Mouse (Mus musculus) limb, embryonic 12.5 days (tissue): ENCODE measurements around the gene Naaladl1. TPM values are rescaled to one million over a fixed set of nuclear protein-coding genes. Genes with fewer than 3 reads are reported as not detected.
A peak's percentile ranks its signal among the peaks of the same experiment; 100 is the strongest.

Experiments used
- ATAC-seq: fragments of 200-750 bp; cut with Nextera tagmentation; 2 replicates; pipeline ENCODE4 v1.8.0; 2017; ENCODE audit warnings: low read depth, moderate TSS enrichment; ENCODE audit not compliant: insufficient number of reproducible peaks, insufficient read depth, low FRiP score, low TSS enrichment
- H3K27ac ChIP-seq: fragments of 300-500 bp; sonication (generic); 2 replicates; pipeline ENCODE4 v1.5.1; 2016; ENCODE audit warnings: mild to moderate bottlenecking, moderate library complexity
- H3K27me3 ChIP-seq: fragments of 300-500 bp; sonication (generic); 2 replicates; pipeline ENCODE4 v1.6.1; 2016; ENCODE audit warnings: mild to moderate bottlenecking, moderate library complexity
- H3K36me3 ChIP-seq: fragments of 300-500 bp; sonication (generic); 2 replicates; pipeline ENCODE4 v1.6.1; 2016; ENCODE audit warnings: mild to moderate bottlenecking, moderate library complexity
- H3K4me1 ChIP-seq: fragments of 300-500 bp; sonication (generic); replicated peaks from 2 replicates; pipeline ENCODE4 v1.6.1; 2016
- H3K4me2 ChIP-seq: fragments of 300-500 bp; sonication (generic); 2 replicates; pipeline ENCODE4 v1.6.1; 2016; ENCODE audit warnings: mild to moderate bottlenecking, moderate library complexity
- H3K4me3 ChIP-seq: fragments of 300-500 bp; sonication (generic); replicated peaks from 2 replicates; pipeline ENCODE4 v1.5.1; 2016; ENCODE audit warnings: mild to moderate bottlenecking
- H3K9ac ChIP-seq: fragments of 300-500 bp; sonication (generic); replicated peaks from 2 replicates; pipeline ENCODE4 v1.6.1; 2016; ENCODE audit warnings: mild to moderate bottlenecking, moderate library complexity
- H3K9me3 ChIP-seq: fragments of 300-500 bp; sonication (generic); 2 replicates; pipeline ENCODE4 v1.6.1; 2016; ENCODE audit warnings: mild to moderate bottlenecking, moderate library complexity
- WGBS: fragments of 180-500 bp; shearing (Covaris S2); methylation state at CpG from one replicate; pipeline ENCODE4 v1.1.7; 2016; 5-methylcytosine and 5-hydroxymethylcytosine counted together
- polyA plus RNA-seq: library from polyadenylated mRNA; unstranded; fragments of >200 nt; fragmentation: Nextera tagmentation; extraction: Ambion mirVana; gene quantifications from 2 replicates; pipeline ENCODE4 v1.2.1, GENCODE M21; 2016

Gene Naaladl1
- polyA plus RNA-seq, 1 experiment from 2014 or later = 0.71 TPM

- H3K9ac ChIP-seq = 0 out of 2 replicates have a peak overlapping the region, but pooled peaks have one; percentile 4
- no peaks in the 10 kb centered on the region for H3K4me1 ChIP-seq
- H3K9me3 ChIP-seq = no peaks in the 10 kb centered on the region
- H3K27me3 ChIP-seq = no peaks in the 10 kb centered on the region
- H3K4me2 ChIP-seq = no peak overlapping the region
- ATAC-seq = no peak
- no peak overlapping the region for H3K27ac ChIP-seq
- WGBS = 72% methylated on average over 10 of the region's 10 CpGs
- H3K4me3 ChIP-seq = no peak overlapping the region
- no peaks in the 10 kb centered on the region for H3K36me3 ChIP-seq
These were observed 58.4 kb downstream of the Naaladl1 start for GRCm38 (mm10) chr19:6163872-6164547.

Other genes starting within 250 kb of the Naaladl1 start
- gene Frmd8, start 230.5 kb upstream of the Naaladl1 start, polyA plus RNA-seq = 37.2 and 41.4 TPM in 2 replicates
- gene Slc25a45, start 228.0 kb upstream of the Naaladl1 start, polyA plus RNA-seq = 1.2 and 2.1 TPM in 2 replicates
- 5.5 and 6.6 TPM in 2 replicates for gene Tigd3, start 211.6 kb upstream of the Naaladl1 start, polyA plus RNA-seq
- 192 and 199 TPM in 2 replicates for gene Dpf2, start 192.8 kb upstream of the Naaladl1 start, polyA plus RNA-seq
- gene Cdc42ep2, start 181.0 kb upstream of the Naaladl1 start, polyA plus RNA-seq = 2.7 and 3.0 TPM in 2 replicates
- 91.5 and 91.9 TPM in 2 replicates for gene Pola2, start 141.6 kb upstream of the Naaladl1 start, polyA plus RNA-seq
- gene Slc22a20, start 119.6 kb upstream of the Naaladl1 start, polyA plus RNA-seq = not detected in 2 replicates
- 7.0 and 7.7 TPM in 2 replicates for gene Capn1, start 89.9 kb upstream of the Naaladl1 start, polyA plus RNA-seq
- gene Syvn1, start 59.2 kb upstream of the Naaladl1 start, polyA plus RNA-seq = 25.1 and 28.0 TPM in 2 replicates
- 76.7 and 79.1 TPM in 2 replicates for gene Mrpl49, start 48.0 kb upstream of the Naaladl1 start, polyA plus RNA-seq
- gene Fau, start 47.9 kb upstream of the Naaladl1 start, polyA plus RNA-seq = 775 and 779 TPM in 2 replicates
- 33.1 and 39.0 TPM in 2 replicates for gene Znhit2, start 44.6 kb upstream of the Naaladl1 start, polyA plus RNA-seq
- 24.4 and 26.3 TPM in 2 replicates for gene Tm7sf2, start 37.4 kb upstream of the Naaladl1 start, polyA plus RNA-seq
- 67.7 and 72.7 TPM in 2 replicates for gene Vps51, start 28.6 kb upstream of the Naaladl1 start, polyA plus RNA-seq
- not detected in 2 replicates for gene Tmem262, start 25.7 kb upstream of the Naaladl1 start, polyA plus RNA-seq
- gene Gm28374, start 23.5 kb upstream of the Naaladl1 start, polyA plus RNA-seq = 2.7 and 4.1 TPM in 2 replicates
- 71.5 and 75.6 TPM in 2 replicates for gene Zfpl1, start 20.8 kb upstream of the Naaladl1 start, polyA plus RNA-seq
- gene Cdca5, start 20.8 kb upstream of the Naaladl1 start, polyA plus RNA-seq = 45.1 and 49.7 TPM in 2 replicates
- gene AC131692.1, start 11.4 kb upstream of the Naaladl1 start, polyA plus RNA-seq = 0.56 and 0.82 TPM in 2 replicates
- gene Sac3d1, start 12.9 kb downstream of the Naaladl1 start, polyA plus RNA-seq = 55.0 and 58.8 TPM in 2 replicates
- gene Snx15, start 22.5 kb downstream of the Naaladl1 start, polyA plus RNA-seq = 33.1 and 33.2 TPM in 2 replicates
- not detected in 2 replicates for gene Batf2, start 35.2 kb downstream of the Naaladl1 start, polyA plus RNA-seq
- 78.2 and 83.4 TPM in 2 replicates for gene Arl2, start 35.8 kb downstream of the Naaladl1 start, polyA plus RNA-seq
- gene Majin, start 78.6 kb downstream of the Naaladl1 start, polyA plus RNA-seq = not detected in 2 replicates
- gene Gpha2, start 120.6 kb downstream of the Naaladl1 start, polyA plus RNA-seq = 2.0 and 2.4 TPM in 2 replicates
- gene Ppp2r5b, start 130.1 kb downstream of the Naaladl1 start, polyA plus RNA-seq = 22.7 and 23.7 TPM in 2 replicates
- gene Atg2a, start 135.9 kb downstream of the Naaladl1 start, polyA plus RNA-seq = 11.1 and 11.2 TPM in 2 replicates
- gene Ehd1, start 170.9 kb downstream of the Naaladl1 start, polyA plus RNA-seq = 71.5 and 71.6 TPM in 2 replicates
- gene Cdc42bpg, start 200.7 kb downstream of the Naaladl1 start, polyA plus RNA-seq = 0.69 and 0.96 TPM in 2 replicates
- 103 and 107 TPM in 2 replicates for gene Men1, start 229.2 kb downstream of the Naaladl1 start, polyA plus RNA-seq
- gene Map4k2, start 235.4 kb downstream of the Naaladl1 start, polyA plus RNA-seq = 13.5 and 13.6 TPM in 2 replicates